Mouse (Mus musculus) C2C12 (cell line): ENCODE results near the gene Gm12845. TPM values are rescaled to one million over a fixed set of nuclear protein-coding genes. Genes with fewer than 3 reads are reported as not detected.

Experiments
- H3K27me3 ChIP-seq: one replicate; pipeline ENCODE4 v1.6.1; 2011; ENCODE audit not compliant: control insufficient read depth, insufficient read depth, insufficient read length
- H3K36me3 ChIP-seq: one replicate; pipeline ENCODE4 v1.6.1; 2011; ENCODE audit not compliant: control insufficient read depth, insufficient read depth
- H3K4me3 ChIP-seq: one replicate; pipeline ENCODE4 v1.5.1; 2011; ENCODE audit warnings: mild to moderate bottlenecking, control low read depth; ENCODE audit not compliant: poor library complexity, insufficient read depth, severe bottlenecking
- H3K79me2 ChIP-seq: one replicate; pipeline ENCODE4 v1.6.1; 2011; ENCODE audit not compliant: control insufficient read depth, insufficient read depth
- H3K79me3 ChIP-seq: one replicate; pipeline ENCODE4 v1.6.1; 2011; ENCODE audit warnings: low read depth, control low read depth
- H3ac ChIP-seq: one replicate; pipeline ENCODE3; 2011; ENCODE audit warnings: low read depth; ENCODE audit not compliant: control insufficient read depth, insufficient read length
- CEBPB ChIP-seq: IDR thresholded peaks from one replicate; pipeline ENCODE4 v1.6.1; 2011; ENCODE audit warnings: low read depth, mild to moderate bottlenecking, control low read depth, moderate library complexity
- CTCF ChIP-seq: IDR thresholded peaks from one replicate; pipeline ENCODE4 v1.5.1; 2011; ENCODE audit not compliant: control insufficient read depth, insufficient read depth, insufficient read length
- FOSL1 ChIP-seq: IDR thresholded peaks from one replicate; pipeline ENCODE4 v1.8.0; 2011; ENCODE audit warnings: mild to moderate bottlenecking, low read length; ENCODE audit not compliant: poor library complexity, insufficient read depth, severe bottlenecking
- MAX ChIP-seq: IDR thresholded peaks from one replicate; pipeline ENCODE4 v1.6.1; 2011; ENCODE audit warnings: mild to moderate bottlenecking, control low read depth
- MYOD1 ChIP-seq: IDR thresholded peaks from one replicate; pipeline ENCODE4 v1.6.1; 2011; ENCODE audit warnings: low read depth; ENCODE audit not compliant: control insufficient read depth, insufficient read length
- MYOG ChIP-seq: IDR thresholded peaks from one replicate; pipeline ENCODE4 v1.6.1; 2011; ENCODE audit not compliant: control insufficient read depth, insufficient read length; ENCODE audit errors: extremely low read depth
- USF1 ChIP-seq: IDR thresholded peaks from one replicate; pipeline ENCODE4 v1.6.1; 2011; ENCODE audit warnings: low read depth, mild to moderate bottlenecking, control low read depth, moderate library complexity
- long read RNA-seq, 2 experiments: library from polyadenylated mRNA; unstranded; transcript quantifications; one replicate each; pipeline ENCODE4 v2.0.0; 2019 to 2020
- polyA plus RNA-seq: library from polyadenylated mRNA; unstranded; fragments of >200 nt; fragmentation: generic; extraction: Trizol; gene quantifications from one replicate; pipeline ENCODE4 v1.2.1, GENCODE M21; 2012; ENCODE audit warnings: missing spikeins

Gene Gm12845
- polyA plus RNA-seq = not detected
- long read RNA-seq, experiment 1 = 0 reads
- long read RNA-seq, experiment 2 = 0 reads

GRCm38 (mm10) chr4:117724112-117724511, at the start of gene Gm12845:
Gm12845 (plus strand) TSS chr4:117724412.
- H3K79me2 ChIP-seq = no peaks in the 10 kb centered on the region
- no peaks in the 10 kb centered on the region for H3K36me3 ChIP-seq
- H3K27me3 ChIP-seq = peaks cover 24% of the 10 kb centered on the region
- H3K4me3 ChIP-seq = no peak within 1 kb of the TSS
- no peak within 1 kb of the TSS for H3ac ChIP-seq
- TF ChIP-seq MAX = no peak
- TF ChIP-seq CTCF = no peak
- no peak for TF ChIP-seq FOSL1
- TF ChIP-seq MYOG = no peak
- TF ChIP-seq USF1 = no peak
- H3K79me3 ChIP-seq = no peaks in the 10 kb centered on the region

- no peaks in the 10 kb centered on the region for H3K79me3 ChIP-seq
- TF ChIP-seq MYOG (no peak), MYOD1 (no peak), CTCF (peak; percentile 72), USF1 (no peak), MAX (no peak)
- H3K27me3 ChIP-seq = no peaks in the 10 kb centered on the region
- peaks cover 12% of the 10 kb centered on the region for H3K79me2 ChIP-seq
- no peak overlapping the region for H3K4me3 ChIP-seq
- peaks cover 60% of the 10 kb centered on the region for H3K36me3 ChIP-seq
- H3ac ChIP-seq = no peak overlapping the region
These were observed 47.3 kb upstream of the Gm12845 start for GRCm38 (mm10) chr4:117676903-117677302.

- H3K79me3 ChIP-seq = no peaks in the 10 kb centered on the region
- H3K79me2 ChIP-seq = peaks cover 13% of the 10 kb centered on the region
- H3K36me3 ChIP-seq = peaks cover 39% of the 10 kb centered on the region
- H3K27me3 ChIP-seq = no peaks in the 10 kb centered on the region
- peak overlapping the region; percentile 95 for H3K4me3 ChIP-seq
- H3ac ChIP-seq = no peak overlapping the region
- TF ChIP-seq MYOG (no peak), CTCF (no peak), MYOD1 (no peak), FOSL1 (no peak), MAX (no peak)
These were observed 43.2 kb upstream of the Gm12845 start for GRCm38 (mm10) chr4:117680963-117681362.

DNA sequence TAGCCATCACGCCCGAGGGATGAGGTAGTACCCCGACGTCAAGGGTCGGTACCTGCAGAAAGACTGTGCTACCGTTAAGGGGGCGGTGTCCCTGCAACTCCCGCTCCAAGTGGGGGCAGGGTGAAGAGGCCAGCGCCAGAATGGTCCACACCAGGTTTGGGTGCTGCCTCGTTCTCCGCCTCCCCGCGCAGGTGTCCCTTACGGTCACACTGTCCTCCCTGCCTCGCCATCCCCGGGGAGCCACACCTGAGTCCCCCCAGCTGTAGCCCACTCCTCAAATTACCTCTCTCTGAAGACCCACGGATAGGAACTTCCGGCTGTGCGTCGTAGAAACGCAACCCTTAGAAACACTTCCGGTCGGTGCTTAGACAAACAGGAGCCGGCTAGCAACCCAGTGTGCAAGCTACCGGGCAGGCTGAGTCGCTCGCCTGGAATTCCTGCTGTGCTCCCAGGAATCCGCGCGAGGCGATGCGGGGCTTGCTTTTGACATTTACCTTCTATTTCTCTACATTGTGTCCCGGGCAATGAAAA, 42.2 kb upstream of the Gm12845 start, which contains the start of gene Dmap1:
Gene Dmap1, minus strand, starts transcription at position 343 of the 531 bp plus-strand sequence.
- no peak for TF ChIP-seq FOSL1
- TF ChIP-seq USF1 = no peak
- peak; percentile 72 for TF ChIP-seq MAX
- TF ChIP-seq MYOG = no peak
- TF ChIP-seq CEBPB = no peak
- no peak for TF ChIP-seq CTCF
- TF ChIP-seq MYOD1 = no peak
- Histone ChIP-seq H3K79me2 (peaks cover 13% of the 10 kb centered on the region), H3K27me3 (no peaks in the 10 kb centered on the region), H3K4me3 (peak within 1 kb of the TSS; percentile 95), H3K36me3 (peaks cover 29% of the 10 kb centered on the region), H3K79me3 (no peaks in the 10 kb centered on the region), H3ac (peak within 1 kb of the TSS; percentile 78)

DNA sequence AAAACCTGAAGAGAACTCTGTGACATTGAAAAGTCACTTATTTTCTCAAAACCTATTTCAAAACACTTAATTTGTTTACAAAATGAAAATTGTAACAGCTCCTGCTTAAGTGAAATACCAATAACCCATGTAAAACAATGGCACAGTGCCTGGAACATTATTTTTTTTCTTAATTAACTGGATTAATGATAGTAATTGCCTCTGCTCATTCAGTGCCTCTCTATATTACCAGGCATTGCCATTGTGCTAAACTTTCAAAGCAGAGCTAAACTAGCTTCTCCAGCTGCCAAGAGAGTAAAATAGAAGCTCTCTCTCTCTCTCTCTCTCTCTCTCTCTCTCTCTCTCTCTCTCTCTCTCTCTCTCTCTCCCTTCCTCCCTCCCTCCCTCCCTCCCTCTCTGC, 41.7 kb upstream of the Gm12845 start:
- TF ChIP-seq FOSL1 (no peak), USF1 (no peak), CTCF (no peak), MAX (no peak), CEBPB (no peak), MYOG (no peak), MYOD1 (no peak)
- peaks cover 13% of the 10 kb centered on the region for H3K79me2 ChIP-seq
- H3K4me3 ChIP-seq = peak overlapping the region; percentile 95
- peak overlapping the region; percentile 29 for H3ac ChIP-seq
- H3K79me3 ChIP-seq = no peaks in the 10 kb centered on the region
- H3K36me3 ChIP-seq = peaks cover 25% of the 10 kb centered on the region
- H3K27me3 ChIP-seq = no peaks in the 10 kb centered on the region
